Mouse (Mus musculus) bone marrow macrophage, adult 2 months (primary cell): ENCODE results near the gene Tdrd5.

Experiments used
- CTCF ChIP-seq: IDR thresholded peaks from 2 replicates; pipeline ENCODE4 v1.5.1; 2012; ENCODE audit warnings: low read depth, mild to moderate bottlenecking, low read length, moderate library complexity
- POLR2A ChIP-seq: IDR thresholded peaks from 2 replicates; pipeline ENCODE4 v1.6.1; 2012; ENCODE audit warnings: mild to moderate bottlenecking, low read depth, low read length, borderline replicate concordance

DNA sequence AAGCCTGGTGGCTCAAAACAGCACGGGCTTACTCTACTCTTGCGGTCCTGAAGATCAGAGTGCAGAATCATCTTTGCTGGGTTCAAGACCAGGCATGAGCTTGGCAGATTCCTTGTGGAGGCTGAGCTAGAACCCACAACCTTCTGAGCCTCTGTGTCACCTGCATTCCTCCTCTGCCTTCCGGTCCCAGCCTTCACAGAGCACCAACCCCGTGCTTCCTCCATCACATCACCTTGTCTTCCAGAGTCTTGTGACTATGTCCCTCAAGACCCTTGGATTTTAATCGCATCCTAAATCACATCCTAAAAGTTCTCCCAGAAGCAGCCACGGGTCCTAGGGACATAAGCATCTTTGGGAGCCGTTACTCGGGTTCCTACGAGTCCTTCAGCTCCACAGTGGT is 19.7 kb upstream of the Tdrd5 start:
- no peak for TF ChIP-seq POLR2A
- no peak for TF ChIP-seq CTCF
